Mouse (Mus musculus) A20 (cell line): ENCODE results near the gene Cage1.

ENCODE experiments used
- DNase-seq: peaks from one replicate; pipeline ENCODE4 v3.0.0-alpha.2; 2011; ENCODE audit warnings: low read depth, low spot score

Cage1 gene

DNA sequence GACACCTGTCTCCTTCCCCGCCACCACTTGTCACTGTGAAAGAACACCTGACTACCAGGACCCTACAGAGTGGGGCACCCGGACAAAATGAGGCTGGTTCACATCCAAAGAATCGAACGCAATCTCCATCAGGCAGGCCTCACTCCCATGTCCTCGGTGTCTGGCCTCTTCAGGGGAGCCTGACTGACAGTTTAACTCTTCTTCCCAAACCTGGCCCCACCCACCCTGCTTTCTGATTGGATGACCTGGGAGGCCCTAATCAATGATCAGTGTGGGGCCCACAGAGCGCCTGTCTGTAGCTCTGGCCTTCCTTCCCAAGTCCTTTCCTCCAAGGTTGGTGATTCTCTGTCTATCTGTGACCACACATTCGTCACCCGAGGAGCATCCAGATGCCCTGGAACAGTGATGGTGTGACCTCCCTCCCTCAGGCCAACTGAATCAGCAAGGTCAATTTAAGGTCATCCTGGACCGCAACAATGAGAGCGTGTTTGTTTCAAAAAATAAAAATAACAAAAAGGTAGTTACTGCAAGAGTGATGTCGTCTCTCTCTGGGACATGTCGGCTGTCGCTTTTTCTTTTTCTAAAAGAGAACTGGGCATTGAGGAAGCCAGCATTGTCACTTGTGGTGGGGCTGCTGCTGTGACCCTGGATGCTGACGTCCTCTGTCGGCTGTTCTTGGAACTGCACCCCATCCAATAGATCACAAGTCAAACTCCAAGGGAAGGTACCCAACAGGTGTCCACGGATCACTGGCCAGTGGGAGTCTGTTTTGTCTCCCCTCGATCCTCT lies 71.5 kb downstream of the Cage1 start:
- DNase-seq = peak; percentile 94

DNA sequence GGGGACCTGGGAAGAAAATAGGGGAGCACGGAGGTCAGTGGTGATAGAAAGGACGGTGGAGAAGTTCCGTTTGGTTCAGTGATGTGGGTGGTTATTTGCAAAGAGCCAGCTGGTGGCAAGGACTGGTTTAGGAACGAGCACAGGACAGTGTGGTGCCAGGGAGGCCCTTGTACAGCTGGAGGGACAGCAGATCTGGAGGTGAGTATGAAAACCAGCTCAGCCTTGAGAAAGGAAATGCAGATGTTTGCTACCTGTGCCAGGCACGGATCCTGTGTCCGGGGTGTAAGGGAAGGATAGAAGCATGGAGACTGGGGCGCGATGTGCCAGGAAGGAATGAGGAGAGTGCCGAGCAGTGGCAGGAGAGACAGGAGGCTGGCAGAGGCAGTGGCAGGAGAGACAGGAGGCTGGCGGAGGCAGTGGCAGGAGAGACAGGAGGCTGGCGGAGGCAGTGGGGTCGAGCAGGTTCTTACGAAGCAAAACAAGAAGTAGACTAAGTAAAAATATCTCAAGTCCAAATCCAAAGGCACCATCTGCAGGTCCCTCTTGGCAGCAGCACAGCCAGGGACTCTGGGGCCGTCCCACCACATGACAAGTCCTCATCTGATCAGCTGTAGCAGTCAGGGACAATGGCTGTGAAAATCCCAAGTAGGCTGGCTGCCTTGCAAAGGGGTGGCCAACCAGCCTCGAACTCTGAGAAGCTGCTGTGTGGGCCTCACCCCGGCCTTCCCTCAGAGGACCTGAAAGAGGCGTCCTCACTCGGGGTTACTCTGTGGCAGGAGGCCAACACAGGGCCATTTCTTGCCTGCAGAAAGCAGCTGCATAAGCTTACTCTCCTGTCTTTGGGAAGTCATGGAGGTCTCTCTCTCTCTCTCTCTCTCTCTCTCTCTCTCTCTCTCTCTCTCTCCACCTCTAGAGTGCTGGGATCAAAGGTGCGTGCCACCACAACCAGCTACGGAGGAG lies 72.5 kb downstream of the Cage1 start:
- peak; percentile 79 for DNase-seq

DNA sequence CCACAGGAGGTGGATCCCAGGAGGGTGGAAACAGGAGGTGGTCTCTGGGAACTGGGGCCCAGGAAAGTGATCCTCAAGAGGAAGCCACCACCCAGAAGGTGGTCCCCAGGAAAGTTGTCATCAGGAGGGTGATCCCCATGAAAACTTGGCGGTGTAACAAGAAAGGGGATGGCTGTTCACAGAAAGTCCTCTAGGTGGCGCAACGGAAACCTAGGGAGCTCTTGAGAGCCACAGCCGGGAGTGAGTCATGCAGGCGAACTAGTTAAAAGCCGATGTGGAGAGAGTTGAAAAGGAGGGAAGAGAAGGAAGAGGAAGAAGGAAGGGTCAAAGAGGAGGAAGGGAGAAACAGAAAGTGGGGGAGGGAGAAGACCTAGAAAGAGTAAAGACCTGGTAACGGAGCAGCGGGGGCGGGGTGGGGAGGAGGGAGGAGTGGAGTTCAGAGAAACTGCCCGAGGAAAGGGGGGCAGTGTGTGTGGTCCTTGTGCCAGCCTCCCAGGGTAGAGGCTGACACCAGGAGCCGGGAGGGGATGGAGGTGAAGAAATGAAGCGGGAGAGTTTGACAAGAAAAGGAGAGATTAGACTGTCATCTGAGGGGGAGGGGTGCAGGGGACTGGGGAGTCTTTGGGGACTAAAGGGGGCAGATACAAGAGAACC lies 73.4 kb downstream of the Cage1 start:
- DNase-seq = peak; percentile 88

DNA sequence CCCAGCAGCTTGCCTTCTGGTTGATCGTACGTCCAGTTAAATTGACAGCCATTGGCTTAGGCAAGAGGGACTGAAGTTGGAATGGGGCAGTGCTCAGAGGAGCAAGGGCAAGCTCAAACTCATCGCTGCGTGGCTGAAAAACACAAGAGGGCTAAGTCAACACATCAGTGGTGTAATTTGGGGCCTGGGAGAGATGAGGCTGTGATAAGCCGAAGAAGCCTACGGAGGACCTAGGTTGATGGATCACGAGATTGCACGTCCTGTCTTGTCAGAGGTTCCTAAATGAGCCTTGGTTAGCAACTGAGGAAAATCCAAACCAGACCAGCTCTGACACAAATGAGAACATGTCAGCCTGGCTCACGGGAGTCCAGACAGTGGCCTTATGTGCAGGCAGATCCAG lies 74.3 kb downstream of the Cage1 start:
- DNase-seq = no peak

DNA sequence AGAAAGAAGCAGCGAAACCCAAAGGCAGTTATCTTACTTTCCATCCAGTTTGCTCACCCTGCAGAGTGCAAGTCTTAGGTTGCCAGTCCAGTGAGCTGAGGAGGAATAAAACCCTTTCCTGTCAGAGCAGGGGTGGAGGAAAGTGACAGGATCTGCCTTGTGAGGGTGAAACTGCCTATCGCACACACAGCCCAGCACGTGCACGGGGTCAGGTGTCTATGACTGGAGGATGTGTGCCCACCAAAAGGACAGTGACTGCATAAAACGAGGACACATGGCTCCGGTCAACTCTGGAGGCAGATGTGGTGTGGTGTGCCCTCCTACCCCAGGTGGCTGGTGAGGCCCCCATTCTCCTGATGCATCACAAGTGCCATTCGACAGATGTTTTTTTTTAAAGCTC lies 76.9 kb downstream of the Cage1 start:
- DNase-seq = peak; percentile 64

DNA sequence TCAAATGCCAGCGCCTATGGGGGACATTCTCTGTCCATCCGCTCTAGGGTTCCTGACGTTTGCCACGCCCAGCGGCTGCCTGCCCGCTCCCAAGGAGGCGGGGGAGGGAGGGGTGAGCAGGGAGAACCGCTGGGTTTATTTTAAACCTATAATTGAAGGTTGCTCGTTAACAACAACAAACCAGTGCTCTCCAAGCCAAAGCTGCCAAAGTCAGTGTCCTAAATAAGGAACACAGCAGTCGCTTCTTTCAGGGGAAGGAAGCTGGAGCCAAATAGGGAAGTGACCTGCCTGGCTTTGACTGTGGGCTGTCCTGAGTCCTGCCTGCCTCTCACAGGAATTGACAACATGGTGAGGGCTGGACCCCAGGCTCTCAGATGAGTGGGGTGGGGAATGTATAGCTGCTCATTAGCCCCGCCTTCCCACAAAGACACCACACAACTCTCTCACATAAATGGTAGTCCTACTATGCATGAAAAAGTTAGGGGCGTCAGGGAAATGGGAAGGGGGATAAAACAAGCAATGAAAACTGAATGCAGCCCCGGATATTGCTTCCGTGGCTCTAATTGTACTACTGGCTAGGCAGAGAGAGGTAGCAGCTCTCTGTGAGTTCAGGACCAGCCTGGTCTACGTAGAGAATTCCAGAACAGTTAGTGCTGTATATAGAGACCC lies 77.5 kb downstream of the Cage1 start:
- DNase-seq = peak; percentile 45

DNA sequence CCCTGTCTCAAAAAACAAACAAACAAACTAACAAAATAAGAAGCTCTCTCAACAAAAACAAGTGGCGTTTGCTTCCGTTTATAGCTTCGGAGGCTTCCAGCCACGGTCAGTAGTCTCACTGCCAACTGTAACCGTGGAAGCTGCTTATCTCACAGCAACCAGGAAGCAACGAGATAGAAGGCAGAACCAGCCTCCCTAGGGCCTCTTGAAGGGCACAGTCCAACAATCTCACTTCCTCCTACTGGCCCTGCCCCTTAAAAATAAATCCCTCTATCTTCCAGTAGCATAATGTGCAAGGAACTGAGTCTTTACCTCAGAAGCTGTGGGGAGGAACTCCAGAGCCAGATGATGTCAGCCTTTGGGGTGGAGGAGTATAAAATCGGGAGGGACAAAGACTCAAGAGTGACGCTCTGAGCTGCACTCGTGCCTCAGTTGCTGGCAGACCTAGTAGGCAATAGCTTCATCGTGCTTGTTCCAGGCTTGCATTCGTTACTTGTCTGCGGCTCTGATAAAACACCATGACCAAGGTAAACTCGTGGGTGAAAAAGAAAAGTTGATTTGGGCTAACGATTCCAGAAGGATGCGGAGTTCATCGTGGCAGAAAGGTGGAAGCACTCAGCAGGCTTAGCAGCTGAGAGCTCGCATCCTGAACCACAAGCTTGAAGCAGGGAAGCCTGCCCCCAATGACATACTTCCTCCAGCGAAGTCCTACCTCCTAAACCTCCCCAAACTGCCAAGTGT lies 78.2 kb downstream of the Cage1 start:
- DNase-seq = peak; percentile 82
